Mouse (Mus musculus): ENCODE results near the gene Olfr1173.

Gene Olfr1173

DNA sequence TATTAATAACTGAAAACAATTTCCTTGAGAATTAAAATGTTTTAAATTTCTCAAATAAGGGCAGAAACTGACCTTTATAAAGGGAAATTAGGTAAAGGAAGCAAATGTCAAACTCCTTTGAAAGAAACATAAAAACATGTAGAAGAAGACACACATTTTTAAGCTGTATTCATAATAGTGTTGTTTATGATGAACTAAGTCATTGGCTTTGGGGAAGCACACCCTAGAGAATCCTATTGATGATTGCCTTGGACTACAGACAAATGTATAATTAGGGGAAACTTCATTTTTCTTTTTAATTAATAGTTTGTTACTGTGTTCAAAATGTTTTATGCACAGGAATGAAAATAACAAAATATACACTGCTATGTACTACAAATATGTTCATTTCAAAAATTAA is at the start of gene Olfr1173:
Gene Olfr1173 (minus strand): TSS at position 101 of the 400 bp plus-strand sequence.
- DNase-seq, result no peak

- no peak for DNase-seq
Observed at GRCm38 (mm10) chr2:88327115-88327514, 47.4 kb upstream of the Olfr1173 start, which contains the start of gene Olfr1175-ps. Gene Olfr1175-ps, minus strand, starts transcription at chr2:88327215.

GRCm38 (mm10) chr2:88315035-88315434 is 35.4 kb upstream of the Olfr1173 start, which contains the start of gene Olfr1174-ps:
Gene Olfr1174-ps, minus strand, starts transcription at chr2:88315135.
- no peak for DNase-seq

DNA sequence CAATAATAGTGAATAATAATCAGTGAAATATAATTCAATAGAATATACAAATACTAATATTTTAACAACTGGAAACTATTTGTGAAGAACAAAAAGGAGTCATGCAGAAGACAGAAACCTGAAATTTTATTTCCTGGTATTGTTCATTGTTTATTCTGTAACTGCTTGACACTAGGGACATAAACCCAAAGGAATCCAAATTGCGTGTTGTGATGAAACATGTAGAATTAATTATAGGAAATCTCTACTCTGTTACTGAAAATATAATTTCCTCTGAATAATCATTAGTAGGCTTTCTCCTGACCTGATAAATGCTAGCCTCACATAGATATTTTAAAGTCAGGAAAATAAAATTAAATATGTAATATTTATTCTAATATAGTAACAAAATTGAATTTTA is 51.4 kb downstream of the Olfr1173 start, which contains the start of gene Olfr1170:
Gene Olfr1170 (minus strand): TSS at position 101 of the 400 bp plus-strand sequence.
- no peak for DNase-seq
